Mouse (Mus musculus) CD4-positive, CD25-positive, alpha-beta regulatory T cell, adult 2 months (primary cell): ENCODE results near the gene Zfp710.
A peak's percentile ranks its signal among the peaks of the same experiment; 100 is the strongest.
"Not testable (repeated sequence)": the region's sequence is repeated elsewhere in the genome, so short reads cannot be mapped to it uniquely, and the experiment has no call there.

Source experiments
- DNase-seq: peaks from one replicate; pipeline ENCODE4 v3.0.0-alpha.2; 2012; ENCODE audit warnings: low read depth, low spot score

Gene Zfp710

GRCm38 (mm10) chr7:80024521-80025390 is at the start of gene Zfp710:
TSS of gene Zfp710 (plus strand) at chr7:80024814.
- DNase-seq, result no peak

- DNase-seq, result no peak
Observed at GRCm38 (mm10) chr7:79975316-79975715, 49.3 kb upstream of the Zfp710 start.

DNA sequence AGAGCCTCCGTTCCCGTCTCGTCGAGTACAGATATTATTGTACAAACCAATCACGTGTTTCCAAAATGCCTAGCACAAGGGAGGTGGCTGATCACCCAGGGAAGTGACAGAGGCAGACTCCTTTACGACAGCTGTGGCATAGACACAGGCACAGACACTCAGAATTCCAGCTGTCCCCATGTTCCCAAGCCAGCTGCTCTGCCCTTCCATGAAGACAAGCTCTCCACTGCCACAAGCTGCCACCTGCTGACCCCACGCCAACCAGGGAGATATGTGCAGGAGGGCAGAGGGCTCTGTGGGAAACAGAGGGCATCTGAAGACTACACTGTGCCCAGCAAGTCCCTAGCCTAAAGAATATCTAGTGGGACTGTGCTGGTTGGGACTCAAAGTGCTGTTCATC is 37.9 kb upstream of the Zfp710 start:
- no peak for DNase-seq

DNA sequence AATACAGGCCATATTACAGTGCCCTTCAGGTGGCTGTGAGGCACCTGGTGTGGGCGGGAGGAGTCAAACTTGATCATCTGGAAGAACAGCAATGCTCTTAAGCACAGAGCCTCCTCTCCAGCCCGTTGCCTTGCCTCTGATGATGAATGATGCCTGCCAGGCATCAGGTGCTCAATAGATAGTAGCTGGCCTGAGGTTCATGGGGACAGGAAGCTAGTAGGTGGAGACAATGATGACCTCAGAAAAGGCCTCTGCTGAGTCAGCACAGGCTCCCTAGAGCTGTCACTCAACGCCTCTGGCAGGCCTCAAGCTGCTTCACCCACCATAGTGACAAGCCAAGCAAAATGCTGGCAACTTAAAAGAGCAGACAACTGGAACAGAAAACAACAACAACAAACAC is 36.9 kb upstream of the Zfp710 start:
- peak; percentile 14 for DNase-seq

DNA sequence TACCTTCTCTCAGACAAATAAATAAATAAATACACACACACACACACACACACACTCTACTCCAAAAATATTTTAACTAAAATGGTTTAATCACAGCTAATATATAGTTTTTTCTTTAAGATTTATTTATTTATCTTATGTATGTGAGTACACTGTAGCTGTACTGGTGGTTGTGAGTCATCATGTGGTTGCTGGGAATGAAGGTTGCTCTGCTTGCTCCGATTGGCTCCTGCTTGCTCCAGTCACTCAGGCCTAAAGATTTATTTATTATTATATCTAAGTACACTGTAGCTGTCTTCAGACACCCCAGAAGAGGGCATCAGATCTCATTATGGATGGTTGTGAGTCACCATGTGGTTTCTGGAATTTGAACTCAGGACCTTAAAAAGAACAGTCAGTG is 36.1 kb upstream of the Zfp710 start:
- DNase-seq, result not testable (repeated sequence)

DNA sequence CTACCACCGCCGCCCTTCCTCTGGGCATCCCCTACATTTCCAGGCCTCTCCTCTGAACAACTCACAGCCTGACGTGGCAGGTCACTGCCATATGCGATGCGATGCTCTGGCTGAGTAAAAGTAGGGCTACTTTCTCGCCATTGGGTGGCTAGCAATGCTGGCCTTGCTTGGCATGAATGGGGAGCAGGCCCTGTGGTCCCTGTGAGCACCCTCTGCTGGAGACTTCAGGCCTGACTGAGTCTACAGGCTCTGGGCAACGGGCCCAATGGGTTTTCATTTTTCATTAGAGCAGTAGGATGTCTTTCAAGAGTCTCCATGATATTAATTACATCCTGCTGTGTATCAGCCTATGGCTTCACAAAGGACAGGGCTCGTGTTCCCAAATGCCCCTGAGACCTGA is 30.1 kb upstream of the Zfp710 start:
- DNase-seq, result peak; percentile 17

- no peak for DNase-seq
Observed at GRCm38 (mm10) chr7:79997761-79998160, 26.9 kb upstream of the Zfp710 start.

- no peak for DNase-seq
Observed at GRCm38 (mm10) chr7:80002353-80003055, 22.1 kb upstream of the Zfp710 start.

- DNase-seq, result no peak
Observed at GRCm38 (mm10) chr7:80004776-80005554, 19.6 kb upstream of the Zfp710 start.

- no peak for DNase-seq
Observed at GRCm38 (mm10) chr7:80010680-80011079, 13.9 kb upstream of the Zfp710 start.

DNA sequence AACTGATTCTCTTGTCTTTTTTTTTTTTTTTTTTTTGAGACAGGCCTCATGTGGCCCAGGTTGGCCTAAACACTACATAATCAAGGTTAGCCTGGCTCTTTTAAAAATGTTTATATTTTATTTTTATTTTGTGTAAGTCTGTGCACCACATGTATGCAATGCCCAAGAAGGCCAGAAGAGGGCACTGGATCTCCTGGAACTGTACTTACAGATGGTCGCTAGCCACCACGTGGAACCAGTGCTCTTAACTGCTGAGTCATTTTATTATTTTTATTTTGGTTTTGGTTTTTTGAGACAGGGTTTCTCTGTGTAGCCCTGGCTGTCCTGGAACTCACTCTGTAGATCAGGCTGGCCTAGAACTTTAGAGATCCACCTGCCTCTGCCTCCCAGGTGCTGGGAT is 13.1 kb upstream of the Zfp710 start:
- DNase-seq, result peak; percentile 75

DNA sequence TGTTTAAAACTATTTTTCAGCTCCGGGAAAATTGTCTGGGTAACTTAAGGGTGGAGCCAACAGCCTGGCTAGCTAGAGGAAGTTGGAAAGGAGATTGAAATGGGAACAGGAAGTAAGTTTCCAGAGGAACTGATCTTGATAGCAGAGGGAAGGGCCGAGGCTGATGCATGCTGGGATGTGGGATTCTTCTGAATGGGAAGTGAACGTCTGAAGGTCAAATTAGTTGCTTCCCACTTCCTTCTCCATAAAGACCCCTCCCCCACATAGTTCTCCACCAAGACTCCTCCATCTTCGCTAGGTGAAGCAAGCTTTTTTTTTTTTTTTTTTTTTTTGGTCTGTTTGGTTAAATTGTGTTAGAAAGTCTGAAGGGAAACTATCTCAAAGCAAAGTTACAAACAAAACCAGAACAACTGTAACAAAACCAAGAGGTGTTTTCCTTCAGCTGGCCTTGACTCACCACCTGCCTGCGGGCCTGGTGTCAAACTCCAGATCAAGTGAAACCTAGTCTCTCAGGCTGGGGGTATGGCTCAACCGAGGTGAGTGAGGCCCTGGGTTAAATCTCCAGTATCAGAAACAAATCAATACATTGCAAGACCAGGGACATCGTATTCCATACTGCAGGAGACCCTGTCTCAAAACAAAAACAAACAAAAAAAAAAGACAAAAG is 10.6 kb upstream of the Zfp710 start:
- no peak for DNase-seq

DNA sequence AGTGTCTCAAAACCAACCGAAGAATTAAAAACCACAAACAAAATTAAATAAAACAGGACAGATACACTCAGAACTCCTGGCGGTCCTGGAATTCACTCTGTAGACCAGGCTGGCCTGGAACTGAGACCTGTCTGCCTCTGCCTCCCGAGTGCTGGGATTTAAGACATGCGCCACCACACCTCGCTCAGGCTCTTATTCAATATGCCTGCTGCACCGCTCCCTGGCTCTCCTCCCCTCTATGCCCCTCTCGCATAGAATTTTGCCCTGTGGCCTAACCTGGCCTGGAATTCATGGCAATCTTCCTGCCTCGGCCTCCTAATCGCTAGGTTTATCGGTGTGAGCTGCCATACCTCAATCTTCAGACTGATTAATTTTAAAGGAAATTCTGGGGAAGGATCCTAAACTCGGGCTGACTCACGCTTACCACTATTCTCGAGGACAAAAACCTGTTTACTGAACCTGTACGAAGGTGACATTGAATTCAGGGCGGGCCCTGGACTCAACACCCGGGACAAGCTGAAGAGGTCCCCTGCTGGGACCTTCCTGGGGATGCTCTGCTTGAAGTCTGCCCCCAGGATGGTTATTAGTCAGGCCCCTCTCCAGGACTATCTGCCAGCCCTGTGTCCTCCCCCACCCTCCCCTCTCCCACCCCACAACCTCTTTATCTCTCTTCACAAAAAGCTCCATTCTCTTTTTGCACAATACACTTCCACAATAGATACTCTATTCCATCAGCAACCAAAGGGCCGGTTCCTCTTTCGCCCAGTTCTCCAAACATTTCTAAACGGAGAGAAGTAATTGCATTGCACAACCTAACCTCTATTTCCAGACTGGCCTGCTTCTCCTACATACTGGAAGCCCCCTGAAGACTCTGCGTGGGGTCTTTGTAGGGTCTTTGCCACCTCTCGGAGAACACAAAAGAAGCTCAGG is 9.5 kb upstream of the Zfp710 start:
- no peak for DNase-seq

- DNase-seq, result no peak
Observed at GRCm38 (mm10) chr7:80018506-80019452, 5.8 kb upstream of the Zfp710 start.

- DNase-seq, result peak; percentile 79
Observed at GRCm38 (mm10) chr7:80023621-80024435, 786 bp upstream of the Zfp710 start.

DNA sequence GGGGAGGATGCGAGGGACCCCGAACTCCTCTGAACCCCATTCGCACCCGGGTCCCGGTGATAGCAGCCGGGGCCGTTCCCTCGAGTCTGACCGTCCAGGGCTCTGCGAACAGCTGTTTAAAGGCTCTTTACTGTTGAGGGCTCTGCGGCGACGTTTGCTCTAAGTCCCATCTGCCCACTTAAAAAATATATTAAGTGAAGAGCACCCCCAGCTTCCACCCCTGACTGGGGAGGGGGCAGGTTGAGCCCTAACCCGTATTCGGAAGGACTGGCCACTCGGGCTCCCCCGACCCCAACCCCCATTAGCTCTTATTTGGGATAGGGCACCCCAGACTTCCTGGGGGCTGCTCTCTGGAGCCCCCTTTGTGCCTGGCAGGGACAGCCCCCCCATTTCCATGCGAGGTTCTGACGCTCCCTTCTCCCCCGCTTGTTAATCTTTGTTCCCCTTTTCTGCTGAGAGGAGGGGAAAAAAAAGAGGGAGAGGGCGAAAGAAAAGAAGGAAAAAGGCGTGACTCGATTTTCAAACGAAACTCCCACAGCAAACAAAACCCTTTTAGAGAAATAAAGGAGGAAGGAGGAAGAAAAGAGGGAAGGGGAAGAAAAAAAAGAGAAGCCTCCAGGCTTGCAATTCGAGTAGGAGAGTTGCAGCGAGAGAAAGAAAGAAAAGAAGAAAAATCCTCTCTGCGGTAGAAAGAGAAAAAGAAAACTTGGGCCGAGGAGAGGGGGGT is 940 bp downstream of the Zfp710 start:
- peak; percentile 44 for DNase-seq

- peak; percentile 70 for DNase-seq
Observed at GRCm38 (mm10) chr7:80026118-80026989, 1.7 kb downstream of the Zfp710 start.
